Mouse (Mus musculus) thymus, adult 2 months (tissue): ENCODE data around the gene Bahcc1. TPM values are rescaled to one million over a fixed set of nuclear protein-coding genes. Genes with fewer than 3 reads are reported as not detected.

Source experiments
- DNase-seq: peaks from one replicate; pipeline ENCODE4 v3.0.0; 2021
- H3K27ac ChIP-seq: fragments of 200-500 bp; 2 replicates; pipeline ENCODE4 v1.5.1; 2012; ENCODE audit warnings: low read length, control low read depth; ENCODE audit not compliant: control insufficient read depth, insufficient read depth
- H3K27me3 ChIP-seq: fragments of 200-500 bp; 2 replicates; pipeline ENCODE4 v1.6.1; 2012; ENCODE audit warnings: mild to moderate bottlenecking, low read length, moderate library complexity, mixed read lengths; ENCODE audit not compliant: control insufficient read depth, insufficient read depth
- H3K36me3 ChIP-seq: fragments of 200-500 bp; 2 replicates; pipeline ENCODE4 v1.6.1; 2012; ENCODE audit warnings: mild to moderate bottlenecking, low read length, moderate library complexity; ENCODE audit not compliant: control insufficient read depth, insufficient read depth
- H3K4me1 ChIP-seq: fragments of 200-500 bp; replicated peaks from 2 replicates; pipeline ENCODE4 v1.6.1; 2012; ENCODE audit warnings: low read length; ENCODE audit not compliant: control insufficient read depth, insufficient read depth
- H3K4me3 ChIP-seq: fragments of 200-500 bp; 2 replicates; pipeline ENCODE4 v1.5.1; 2012; ENCODE audit warnings: mild to moderate bottlenecking, low read length, control low read depth, moderate library complexity; ENCODE audit not compliant: control insufficient read depth, insufficient read depth
- CTCF ChIP-seq: fragments of 200-500 bp; IDR thresholded peaks from 2 replicates; pipeline ENCODE4 v1.5.1; 2012; ENCODE audit warnings: mild to moderate bottlenecking, control low read depth, low read length, moderate library complexity, borderline replicate concordance; ENCODE audit not compliant: control insufficient read depth, poor library complexity, insufficient read depth; ENCODE audit errors: extremely low read depth
- POLR2A ChIP-seq: fragments of 200-500 bp; IDR thresholded peaks from 2 replicates; pipeline ENCODE4 v1.6.1; 2012; ENCODE audit warnings: mild to moderate bottlenecking, low read length, control low read depth, moderate library complexity; ENCODE audit not compliant: control insufficient read depth, poor library complexity, insufficient read depth; ENCODE audit errors: extremely low read depth
- WGBS: fragments of 180-500 bp; shearing (Covaris S2); methylation state at CpG from one replicate; pipeline ENCODE4 v1.1.7; 2018; 5-methylcytosine and 5-hydroxymethylcytosine counted together
- polyA plus RNA-seq: library from polyadenylated mRNA; depleted of rRNA; stranded (reverse); fragments of >200 nt; gene quantifications from 2 replicates; pipeline ENCODE4 v1.2.3, GENCODE M21; 2012

Bahcc1 gene
- polyA plus RNA-seq, 1 experiment: 11.0 TPM

DNA sequence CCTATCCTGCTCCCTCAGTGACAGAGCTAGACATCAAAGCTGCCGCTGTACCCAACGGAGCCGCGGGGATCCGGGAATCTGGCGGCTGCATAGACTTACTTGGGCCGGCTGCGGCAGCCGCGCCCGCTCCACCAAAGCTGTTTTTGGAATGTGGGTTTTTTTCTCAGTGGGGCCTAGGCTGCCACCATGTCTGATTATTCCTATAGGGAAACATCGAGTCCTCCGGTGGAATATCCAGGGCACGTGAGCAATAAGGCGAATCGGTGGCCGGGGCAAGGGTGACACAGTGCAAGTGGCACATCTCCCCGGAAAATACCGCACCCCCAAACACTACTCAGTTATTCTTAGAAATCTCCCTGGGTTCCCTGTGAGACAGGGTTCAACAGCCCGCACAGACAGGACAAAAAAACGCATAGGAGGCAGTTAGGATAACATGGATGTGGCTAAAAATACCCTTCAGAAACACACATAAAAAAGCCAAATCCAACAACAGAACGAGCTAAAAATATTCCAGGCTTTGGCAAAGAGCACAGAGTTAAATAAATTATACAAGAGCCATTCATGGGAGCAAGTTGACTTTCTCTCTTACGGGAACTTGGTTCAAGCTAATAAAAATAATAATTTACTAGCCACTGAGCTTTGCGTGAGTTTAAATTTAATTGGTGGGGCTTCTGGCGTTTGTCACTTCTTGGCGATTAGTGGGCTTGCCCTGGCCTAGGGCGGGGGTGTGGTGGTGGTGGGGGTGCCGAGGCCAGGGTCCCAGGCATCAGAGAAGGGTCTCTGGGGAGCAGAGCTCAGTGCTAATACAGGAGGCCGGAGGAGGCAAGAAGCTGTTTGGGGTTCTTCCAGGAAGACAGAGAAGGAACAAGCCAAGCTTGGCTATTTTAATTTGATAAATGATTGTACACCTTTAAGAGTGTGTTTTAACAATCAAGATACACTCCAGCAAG, 8.5 kb downstream of the Bahcc1 start:
- Histone ChIP-seq H3K27me3 (no peaks in the 10 kb centered on the region; the same call in 1 of the 2 replicates), H3K27ac (no peak overlapping the region), H3K4me3 (no peak overlapping the region), H3K36me3 (no peaks in the 10 kb centered on the region), H3K4me1 (peaks cover 14% of the 10 kb centered on the region)
- TF ChIP-seq CTCF (no peak), POLR2A (no peak)
- no peak for DNase-seq
- 92% methylated on average over 29 of the region's 29 CpGs for WGBS

DNA sequence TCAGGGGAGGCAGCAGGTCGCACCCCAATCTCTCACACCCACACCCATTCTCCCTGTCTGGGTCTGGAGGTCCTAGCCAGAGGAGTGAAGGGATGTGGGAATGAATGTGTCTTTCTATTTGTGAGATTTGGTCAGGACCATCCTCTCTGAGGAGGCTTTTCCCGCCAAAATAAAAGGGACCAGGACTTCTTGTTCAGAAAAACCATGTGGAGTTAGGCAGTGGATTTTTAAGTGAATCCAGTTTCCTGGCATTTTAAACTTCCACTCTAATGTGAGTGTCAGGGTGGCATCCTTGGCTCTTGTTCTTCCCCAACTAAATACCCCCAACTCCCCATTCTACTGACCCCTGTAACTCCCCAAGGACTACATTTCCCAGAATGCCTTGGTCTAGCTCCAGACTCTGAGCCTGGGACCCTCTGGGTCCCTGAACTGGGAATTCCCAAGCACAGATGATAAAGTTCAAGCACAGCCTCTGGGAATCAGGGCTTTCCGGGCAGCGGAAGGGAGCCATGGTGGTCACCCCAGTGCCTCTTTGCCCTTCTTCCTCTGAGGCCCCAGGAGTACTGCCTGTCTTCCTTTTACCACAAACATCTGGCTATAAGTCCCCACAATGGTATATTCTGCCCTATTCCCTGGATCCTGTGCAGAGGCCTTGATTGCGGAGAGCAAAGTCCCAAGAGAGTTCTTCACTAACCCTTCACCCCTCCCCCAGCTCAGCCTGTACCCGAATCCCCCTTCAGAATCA, 9.4 kb downstream of the Bahcc1 start:
- 94% methylated on average over 6 of the region's 6 CpGs for WGBS
- H3K27me3 ChIP-seq: no peaks in the 10 kb centered on the region
- H3K4me1 ChIP-seq: peaks cover 8% of the 10 kb centered on the region
- no peak for DNase-seq
- TF ChIP-seq CTCF (no peak), POLR2A (no peak)
- no peak overlapping the region for H3K27ac ChIP-seq
- H3K36me3 ChIP-seq: no peaks in the 10 kb centered on the region
- H3K4me3 ChIP-seq: no peak overlapping the region

DNA sequence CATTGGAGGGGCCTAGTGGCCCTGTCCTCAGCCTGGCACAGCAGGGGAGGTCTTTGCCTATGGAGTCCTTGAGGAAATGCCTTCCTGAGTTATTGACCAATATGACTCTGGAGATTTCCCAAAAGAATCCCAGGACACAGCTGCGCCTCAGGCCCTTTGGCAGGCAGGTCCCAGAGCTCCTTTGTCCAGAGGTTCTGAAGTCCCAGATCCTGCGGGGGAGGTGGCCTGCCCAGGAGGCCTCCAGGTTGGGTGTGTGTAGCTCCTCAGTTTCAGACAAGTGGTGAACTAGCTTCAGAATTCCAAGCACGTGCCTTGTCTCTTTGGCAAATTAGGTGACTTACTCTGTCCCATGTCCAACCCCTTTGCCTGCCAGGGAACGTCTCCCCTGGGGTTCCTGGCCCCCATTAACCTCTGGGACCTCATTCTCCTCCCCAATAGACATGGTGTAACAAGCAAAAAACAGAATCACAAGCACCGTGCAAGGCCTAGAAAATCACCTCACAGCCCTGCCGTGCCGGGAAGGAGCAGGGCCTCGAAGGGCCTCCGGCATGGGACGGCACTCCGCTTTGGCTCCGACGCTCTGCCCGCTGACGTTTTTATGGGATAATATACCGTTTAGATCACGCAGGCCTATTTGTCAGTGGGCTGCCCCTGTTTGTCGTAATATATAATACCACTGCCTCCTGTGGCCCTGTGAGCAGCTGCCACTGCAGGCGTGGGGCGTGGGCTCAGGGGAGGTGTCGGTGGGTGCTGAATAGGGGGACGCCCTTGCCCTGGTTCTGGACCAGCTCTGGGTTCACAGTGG, 10.2 kb downstream of the Bahcc1 start:
- TF ChIP-seq CTCF (no peak), POLR2A (no peak)
- Histone ChIP-seq H3K27ac (no peak overlapping the region), H3K36me3 (no peaks in the 10 kb centered on the region), H3K27me3 (no peaks in the 10 kb centered on the region), H3K4me3 (no peak overlapping the region), H3K4me1 (peaks cover 3% of the 10 kb centered on the region)
- WGBS: 96% methylated on average over 22 of the region's 22 CpGs
- no peak for DNase-seq

DNA sequence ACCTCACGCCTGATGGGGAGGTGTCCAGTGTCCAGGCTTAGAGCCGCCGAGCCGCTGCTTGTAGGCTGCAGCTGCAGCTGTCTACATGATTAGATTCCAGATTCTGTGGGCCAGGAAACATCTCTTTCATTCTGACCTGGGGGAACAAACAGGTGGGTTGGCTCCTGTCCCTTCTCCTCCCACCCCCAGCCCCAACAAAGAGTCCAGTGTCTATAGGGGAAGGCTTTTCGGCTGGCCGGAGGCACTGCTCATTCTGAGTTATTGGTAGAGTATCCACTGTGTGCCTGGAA, 10.7 kb downstream of the Bahcc1 start:
- Histone ChIP-seq H3K27me3 (no peaks in the 10 kb centered on the region), H3K4me3 (no peak overlapping the region), H3K27ac (no peak overlapping the region), H3K4me1 (peaks cover 2% of the 10 kb centered on the region; the same call in 1 of the 2 replicates), H3K36me3 (no peaks in the 10 kb centered on the region)
- TF ChIP-seq POLR2A: no peak
- no peak for DNase-seq
- 93% methylated on average over 6 of the region's 6 CpGs for WGBS

GRCm38 (mm10) chr11:120248160-120248793, 15.5 kb downstream of the Bahcc1 start:
- no peak for TF ChIP-seq CTCF
- TF ChIP-seq POLR2A: no peak
- H3K27ac ChIP-seq: no peak overlapping the region
- no peaks in the 10 kb centered on the region for H3K36me3 ChIP-seq
- H3K4me1 ChIP-seq: peaks cover 6% of the 10 kb centered on the region; the same call in 1 of the 2 replicates
- no peak overlapping the region for H3K4me3 ChIP-seq
- no peak for DNase-seq
- 97% methylated on average over 10 of the region's 10 CpGs for WGBS
- no peaks in the 10 kb centered on the region for H3K27me3 ChIP-seq

DNA sequence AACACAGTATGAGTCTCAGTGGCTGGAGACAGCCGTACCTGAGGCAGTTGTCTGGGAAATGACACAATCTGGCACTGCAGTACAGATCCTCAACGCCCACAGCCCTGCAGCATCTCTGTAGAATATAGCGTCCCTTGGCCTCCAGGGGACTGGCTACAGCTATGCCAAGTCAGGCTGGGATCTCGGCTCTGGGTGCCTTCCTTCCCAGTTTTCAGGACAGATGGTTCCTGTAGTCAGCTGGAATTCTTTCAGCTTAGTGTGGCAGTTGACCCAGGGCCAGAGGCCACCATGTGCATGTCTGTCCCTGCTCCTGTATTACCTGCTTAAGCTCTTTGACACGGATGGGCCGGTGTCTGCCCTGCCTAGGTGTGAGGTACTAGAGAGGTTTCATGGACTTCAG, 16.2 kb downstream of the Bahcc1 start:
- WGBS: 97% methylated on average over 6 of the region's 6 CpGs
- Histone ChIP-seq H3K4me1 (peaks cover 6% of the 10 kb centered on the region; the same call in 1 of the 2 replicates), H3K4me3 (no peak overlapping the region), H3K27me3 (no peaks in the 10 kb centered on the region), H3K36me3 (no peaks in the 10 kb centered on the region), H3K27ac (no peak overlapping the region)
- DNase-seq: no peak
- TF ChIP-seq POLR2A (no peak), CTCF (no peak)
